Mouse (Mus musculus) kidney, postnatal 0 days (tissue): ENCODE results near the gene Arl5a. TPM values are rescaled to one million over a fixed set of nuclear protein-coding genes. Genes with fewer than 3 reads are reported as not detected.

Experiments
- ATAC-seq: fragments of 200-750 bp; cut with Nextera tagmentation; replicated peaks from 2 replicates; pipeline ENCODE4 v1.8.0; 2017; ENCODE audit warnings: low read depth, moderate number of reproducible peaks, moderate TSS enrichment, moderate library complexity; ENCODE audit not compliant: low FRiP score
- DNase-seq: peaks from one replicate; pipeline ENCODE4 v3.0.0-alpha.2; 2016; ENCODE audit warnings: low spot score
- H3K27ac ChIP-seq: fragments of 300-500 bp; sonication (generic); 2 replicates; pipeline ENCODE4 v1.5.1; 2014; ENCODE audit warnings: mild to moderate bottlenecking
- H3K27me3 ChIP-seq: fragments of 300-500 bp; sonication (generic); 2 replicates; pipeline ENCODE4 v1.6.1; 2014; ENCODE audit warnings: low read length, mixed read lengths; ENCODE audit not compliant: insufficient read depth
- H3K36me3 ChIP-seq: fragments of 300-500 bp; sonication (generic); 2 replicates; pipeline ENCODE4 v1.6.1; 2014; ENCODE audit warnings: low read length, mixed read lengths; ENCODE audit not compliant: insufficient read depth
- H3K4me1 ChIP-seq: fragments of 300-500 bp; sonication (generic); replicated peaks from 2 replicates; pipeline ENCODE4 v1.6.1; 2014; ENCODE audit warnings: antibody characterized with exemption, low read length, mixed read lengths; ENCODE audit not compliant: insufficient read depth
- H3K4me2 ChIP-seq: fragments of 300-500 bp; sonication (generic); 2 replicates; pipeline ENCODE4 v1.6.1; 2014; ENCODE audit warnings: mild to moderate bottlenecking, low read length, moderate library complexity, mixed read lengths
- H3K4me3 ChIP-seq: fragments of 300-500 bp; sonication (generic); replicated peaks from 2 replicates; pipeline ENCODE4 v1.5.1; 2014; ENCODE audit warnings: low read depth, low read length
- H3K9ac ChIP-seq: fragments of 300-500 bp; sonication (generic); 2 replicates; pipeline ENCODE4 v1.6.1; 2014; ENCODE audit warnings: low read depth, low read length
- H3K9me3 ChIP-seq: fragments of 300-500 bp; sonication (generic); replicated peaks from 2 replicates; pipeline ENCODE4 v1.6.1; 2016; ENCODE audit warnings: low read length, inconsistent platforms, mixed read lengths
- CTCF ChIP-seq: IDR thresholded peaks from 2 replicates; pipeline ENCODE4 v1.5.1; 2016; ENCODE audit warnings: antibody characterized with exemption, low read depth, mild to moderate bottlenecking, moderate library complexity
- WGBS: fragments of 180-500 bp; shearing (Covaris S2); extraction: QIAGEN DNeasy Blood & Tissue Kit; methylation state at CpG from one replicate; pipeline ENCODE4 v1.1.7; 2014; 5-methylcytosine and 5-hydroxymethylcytosine counted together
- polyA plus RNA-seq: library from polyadenylated mRNA; unstranded; fragments of >200 nt; fragmentation: Nextera tagmentation; extraction: Ambion mirVana; gene quantifications from 2 replicates; pipeline ENCODE4 v1.2.1, GENCODE M21; 2015

Arl5a gene
- polyA plus RNA-seq, 1 experiment from 2014 or later, result 33.2 TPM

GRCm38 (mm10) chr2:52358156-52358555, 66.5 kb downstream of the Arl5a start:
- no peaks in the 10 kb centered on the region for H3K27me3 ChIP-seq
- H3K9me3 ChIP-seq, result no peaks in the 10 kb centered on the region
- H3K4me1 ChIP-seq, result no peaks in the 10 kb centered on the region
- no peak overlapping the region for H3K4me3 ChIP-seq
- no peak for TF ChIP-seq CTCF
- 63% methylated on average over 5 of the region's 5 CpGs for WGBS
- H3K36me3 ChIP-seq, result no peaks in the 10 kb centered on the region
- DNase-seq (no peak), ATAC-seq (no peak)
- no peak overlapping the region for H3K4me2 ChIP-seq
- no peak overlapping the region for H3K27ac ChIP-seq
- H3K9ac ChIP-seq, result no peak overlapping the region

- Histone ChIP-seq H3K4me3 (no peak overlapping the region), H3K9ac (no peak overlapping the region), H3K36me3 (no peaks in the 10 kb centered on the region), H3K4me2 (no peak overlapping the region), H3K27me3 (no peaks in the 10 kb centered on the region), H3K9me3 (no peaks in the 10 kb centered on the region), H3K4me1 (no peaks in the 10 kb centered on the region), H3K27ac (no peak overlapping the region)
- no peak for TF ChIP-seq CTCF
- WGBS, result 88% methylated on average over 1 of the region's 1 CpGs
- no peak for ATAC-seq
- no peak for DNase-seq
These were observed 73.7 kb downstream of the Arl5a start for GRCm38 (mm10) chr2:52351029-52351428.

Other genes starting within 250 kb of the Arl5a start
- gene Neb, start 46.4 kb downstream of the Arl5a start, polyA plus RNA-seq, result 0.74 and 0.75 TPM in 2 replicates